Mouse (Mus musculus) embryo, embryonic 11.5 days (tissue): ENCODE measurements around the gene Plekhh2.
A peak's percentile ranks its signal among the peaks of the same experiment; 100 is the strongest.

Experiments
- DNase-seq: peaks from one replicate; pipeline ENCODE4 v3.0.0-alpha.2; 2012; ENCODE audit warnings: low read depth, low spot score

Gene Plekhh2

GRCm38 (mm10) chr17:84511682-84512515 lies at the start of gene Plekhh2:
Gene Plekhh2 (plus strand): TSS chr17:84511895.
- DNase-seq = peak; percentile 63

GRCm38 (mm10) chr17:84465753-84466608 lies 45.7 kb upstream of the Plekhh2 start, which contains the start of gene Thada:
Gene Thada (minus strand): TSS chr17:84466205.
- DNase-seq = peak; percentile 99

GRCm38 (mm10) chr17:84474312-84474711 lies 37.4 kb upstream of the Plekhh2 start:
- no peak for DNase-seq

GRCm38 (mm10) chr17:84477176-84477575 lies 34.5 kb upstream of the Plekhh2 start:
- DNase-seq = no peak

GRCm38 (mm10) chr17:84478276-84478675 lies 33.4 kb upstream of the Plekhh2 start:
- DNase-seq = no peak

GRCm38 (mm10) chr17:84480464-84481355 lies 31.0 kb upstream of the Plekhh2 start:
- DNase-seq = peak; percentile 32

- DNase-seq = no peak
Measured at GRCm38 (mm10) chr17:84482831-84483230, 28.9 kb upstream of the Plekhh2 start.

- DNase-seq = no peak
Measured at GRCm38 (mm10) chr17:84483673-84484320, 27.9 kb upstream of the Plekhh2 start.

- DNase-seq = no peak
Measured at GRCm38 (mm10) chr17:84487415-84487814, 24.3 kb upstream of the Plekhh2 start.

- DNase-seq = no peak
Measured at GRCm38 (mm10) chr17:84492255-84492880, 19.3 kb upstream of the Plekhh2 start.

GRCm38 (mm10) chr17:84497026-84497425 lies 14.7 kb upstream of the Plekhh2 start:
- no peak for DNase-seq

GRCm38 (mm10) chr17:84497559-84497958 lies 14.1 kb upstream of the Plekhh2 start:
- no peak for DNase-seq

GRCm38 (mm10) chr17:84497972-84498604 lies 13.6 kb upstream of the Plekhh2 start:
- DNase-seq = no peak

- no peak for DNase-seq
Measured at GRCm38 (mm10) chr17:84498639-84499038, 13.1 kb upstream of the Plekhh2 start.

GRCm38 (mm10) chr17:84502341-84502740 lies 9.4 kb upstream of the Plekhh2 start:
- no peak for DNase-seq

GRCm38 (mm10) chr17:84505922-84506321 lies 5.8 kb upstream of the Plekhh2 start:
- no peak for DNase-seq

- no peak for DNase-seq
Measured at GRCm38 (mm10) chr17:84508736-84509135, 3.0 kb upstream of the Plekhh2 start.

- no peak for DNase-seq
Measured at GRCm38 (mm10) chr17:84509176-84509575, 2.5 kb upstream of the Plekhh2 start.

GRCm38 (mm10) chr17:84510355-84510754 lies 1.3 kb upstream of the Plekhh2 start:
- no peak for DNase-seq
